Mouse (Mus musculus): ENCODE results near the gene Zfp281. TPM values are rescaled to one million over a fixed set of nuclear protein-coding genes. Genes with fewer than 3 reads are reported as not detected.

Gene Zfp281
- total RNA-seq, 4 experiments from 2014 or later: 7.5 to 12.3 (median 9.4) TPM

DNA sequence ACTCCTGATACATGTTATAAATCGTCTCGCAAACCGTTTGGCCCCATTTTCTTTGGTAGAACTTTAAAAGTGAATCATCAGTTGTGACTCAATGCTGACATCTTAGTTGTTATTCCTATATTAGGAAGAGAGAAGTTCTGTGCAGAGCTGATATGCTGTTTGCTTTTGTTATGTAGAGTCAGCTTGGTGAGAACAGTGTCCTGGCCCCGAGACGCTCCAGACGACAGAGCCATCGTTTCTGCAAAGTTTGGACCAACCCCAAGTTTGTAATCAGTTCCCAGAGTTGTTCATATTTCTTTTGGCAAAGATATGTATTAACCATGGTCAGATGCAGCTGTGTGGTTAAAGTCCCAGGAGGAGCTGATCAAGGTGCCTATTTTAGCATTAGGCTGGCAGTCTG lies 31.9 kb downstream of the Zfp281 start:
- no peak for DNase-seq (ENCODE audit: low spot score in 2 of 2)

DNA sequence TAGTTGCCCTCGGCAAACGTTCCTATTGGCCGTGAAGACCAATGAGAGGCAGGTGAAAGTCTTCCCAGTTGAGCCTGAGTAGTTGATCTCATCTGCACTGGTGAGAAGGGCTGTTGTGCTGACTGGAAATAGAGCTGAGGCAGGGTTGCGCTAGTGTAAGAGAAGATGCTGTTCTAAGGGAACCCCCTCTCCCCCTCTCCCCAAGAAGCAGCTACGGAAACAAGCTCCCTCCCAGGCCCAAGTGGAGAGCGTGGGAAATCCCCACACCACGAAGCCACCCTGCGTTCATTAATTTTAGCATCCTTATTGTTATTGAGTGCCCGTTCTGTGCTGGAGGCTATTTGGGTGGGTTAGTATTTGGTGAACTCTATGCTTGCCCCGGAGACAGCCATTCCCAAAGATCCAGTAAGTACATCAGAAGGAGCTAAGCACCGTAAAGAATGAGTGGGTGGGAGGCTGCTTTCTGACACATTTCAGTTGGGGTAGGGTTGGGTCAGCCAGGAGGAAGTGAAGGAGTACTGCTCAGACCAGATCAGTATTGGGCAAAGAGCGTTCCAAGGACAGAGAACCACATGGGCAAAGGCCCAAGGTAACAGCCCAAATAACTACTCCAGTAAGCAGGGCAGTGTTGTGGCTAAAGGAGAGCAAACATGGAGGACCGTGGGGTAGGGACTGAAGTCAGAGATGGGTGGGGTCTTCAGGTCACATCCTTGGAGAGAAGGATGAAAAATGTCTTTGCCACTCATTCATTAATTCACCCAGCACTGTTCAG lies 33.9 kb downstream of the Zfp281 start:
- DNase-seq (ENCODE audit: low spot score in 2 of 2): no peak

DNA sequence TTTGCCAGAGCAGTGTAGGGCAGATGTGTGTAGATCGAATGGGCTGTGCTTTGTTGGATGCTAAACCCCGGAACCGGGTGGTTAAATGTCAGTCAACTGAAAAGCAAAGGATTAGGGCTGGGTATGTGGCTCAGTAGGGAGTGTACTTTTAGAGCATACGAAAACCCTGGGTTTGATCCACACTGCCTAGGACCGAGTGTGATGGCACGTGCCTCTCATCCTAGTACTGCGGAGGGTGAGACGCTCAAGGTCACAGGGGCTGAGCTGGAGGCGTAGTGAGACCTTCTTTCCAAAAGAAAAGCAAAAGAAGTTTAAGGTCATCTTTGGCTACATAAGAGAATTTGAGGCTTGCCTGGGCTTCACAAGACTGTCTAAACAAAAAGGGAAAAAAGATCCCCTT lies 34.6 kb downstream of the Zfp281 start:
- no peak for DNase-seq (ENCODE audit: low spot score in 2 of 2)

- no peak for DNase-seq (ENCODE audit: low spot score in 2 of 2)
Measured at GRCm38 (mm10) chr1:136659917-136660316, 35.2 kb downstream of the Zfp281 start.

- DNase-seq (ENCODE audit: low spot score in 2 of 2): no peak
Measured at GRCm38 (mm10) chr1:136661511-136661910, 36.8 kb downstream of the Zfp281 start.

- no peak for DNase-seq (ENCODE audit: low spot score in 2 of 2)
Measured at GRCm38 (mm10) chr1:136661939-136662563, 37.4 kb downstream of the Zfp281 start.

DNA sequence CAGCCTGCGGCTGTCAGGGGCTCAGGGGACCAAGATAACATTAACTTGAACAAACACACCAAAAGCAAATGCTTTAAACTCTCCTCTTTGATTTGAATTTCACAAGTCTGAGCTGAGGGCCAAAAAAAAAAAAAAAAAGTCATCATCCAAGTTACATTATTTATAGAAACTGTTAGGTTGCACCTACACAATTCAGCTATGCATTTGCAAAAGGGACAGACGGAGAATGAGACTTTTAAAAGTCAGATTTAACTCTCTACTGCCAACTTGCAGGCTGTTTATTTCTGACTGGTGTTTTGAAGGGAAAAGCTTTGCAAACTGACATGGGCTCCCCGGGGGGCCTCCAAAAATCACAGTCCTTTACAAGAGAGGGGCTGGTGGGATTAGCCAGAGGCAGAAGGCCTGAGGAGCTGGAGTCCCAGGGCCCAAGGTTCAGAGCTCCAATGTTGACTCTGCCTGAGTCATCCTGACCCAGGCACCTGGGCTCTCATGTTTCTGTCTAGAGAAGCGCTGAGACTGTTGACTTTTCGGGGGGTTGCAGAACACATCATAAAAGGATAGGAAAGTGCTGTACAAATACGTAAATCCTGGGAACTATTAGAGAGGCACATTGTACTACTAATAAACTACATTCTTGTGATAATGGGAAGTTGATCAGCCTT lies 40.4 kb downstream of the Zfp281 start:
- DNase-seq (ENCODE audit: low spot score in 2 of 2): no peak

DNA sequence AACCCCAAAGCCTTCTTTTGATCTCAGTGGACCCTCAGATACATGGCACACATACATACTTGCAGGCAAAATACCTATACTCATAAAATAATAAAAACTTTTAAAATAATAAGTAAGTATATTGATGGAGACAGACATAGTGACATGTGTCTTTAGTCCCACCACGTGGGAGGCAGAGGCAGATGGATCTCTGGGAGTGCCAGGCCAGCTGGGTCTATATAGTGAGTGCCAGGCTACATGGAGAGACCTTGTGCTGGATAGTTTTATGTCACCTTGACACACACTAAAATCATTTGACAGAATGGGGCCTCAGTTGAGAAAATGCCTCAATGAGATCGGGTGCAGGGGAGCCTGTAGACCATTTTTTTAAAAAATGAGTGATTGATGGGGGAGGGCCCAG lies 41.8 kb downstream of the Zfp281 start:
- DNase-seq (ENCODE audit: low spot score in 2 of 2): no peak

- DNase-seq (ENCODE audit: low spot score in 2 of 2): no peak
Measured at GRCm38 (mm10) chr1:136669926-136670325, 45.2 kb downstream of the Zfp281 start.

- DNase-seq (ENCODE audit: low spot score in 2 of 2): no peak
Measured at GRCm38 (mm10) chr1:136670421-136670820, 45.7 kb downstream of the Zfp281 start.

DNA sequence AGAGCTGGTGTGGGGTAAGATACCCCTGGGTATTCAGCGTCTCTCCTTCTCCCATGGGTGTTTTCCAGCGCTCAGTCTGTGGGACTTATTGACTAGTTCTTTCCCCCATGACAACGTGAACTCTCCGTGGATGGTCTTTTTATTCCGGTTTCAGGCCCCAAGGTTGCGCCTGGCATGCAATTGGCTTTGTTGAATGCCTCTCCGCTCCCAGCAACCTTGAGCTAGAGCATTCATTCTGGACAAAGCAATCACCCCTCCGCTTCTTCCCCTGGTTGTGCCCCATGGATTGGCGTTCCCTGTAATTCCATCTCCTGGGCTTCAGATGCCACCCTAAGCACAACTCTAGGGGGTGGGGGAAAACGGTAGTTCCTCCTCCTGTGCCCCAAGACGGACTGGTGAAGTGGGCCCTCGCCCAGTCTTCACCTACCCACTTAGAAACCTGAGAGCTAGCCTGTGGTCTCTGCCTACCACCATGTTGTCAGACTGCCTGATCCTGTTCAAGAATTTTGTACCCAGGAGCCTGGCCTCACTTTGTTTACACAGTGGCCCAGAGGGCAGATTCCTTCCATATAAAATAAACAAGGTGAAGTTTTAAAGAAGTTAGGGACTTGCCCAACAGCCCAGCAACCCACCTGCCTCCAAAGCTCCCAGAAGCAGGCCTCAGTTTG lies 47.2 kb downstream of the Zfp281 start:
- DNase-seq (ENCODE audit: low spot score in 2 of 2): no peak

DNA sequence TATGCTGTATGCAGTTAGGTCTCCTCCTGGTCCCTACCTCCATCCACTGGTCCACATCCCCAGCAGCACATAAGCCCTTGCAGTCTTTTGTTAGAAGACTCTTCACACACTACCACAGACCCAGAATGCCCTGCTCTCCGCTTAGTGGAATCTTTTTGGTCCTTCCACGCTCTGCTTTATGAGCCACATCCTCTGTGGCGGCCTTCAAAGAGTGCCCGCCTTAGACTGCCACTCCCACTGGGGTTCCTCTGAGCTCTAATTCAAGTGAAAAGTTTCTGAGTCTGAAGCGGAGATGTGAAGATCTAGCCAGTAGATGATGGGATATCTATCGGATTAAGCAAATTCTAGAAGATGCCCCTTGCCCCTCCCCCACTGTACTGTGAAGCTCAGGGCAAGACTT lies 47.9 kb downstream of the Zfp281 start:
- DNase-seq (ENCODE audit: low spot score in 2 of 2): no peak

GRCm38 (mm10) chr1:136673293-136673692 lies 48.6 kb downstream of the Zfp281 start:
- DNase-seq (ENCODE audit: low spot score in 2 of 2): no peak

GRCm38 (mm10) chr1:136674548-136675455 lies 50.1 kb downstream of the Zfp281 start:
- DNase-seq (ENCODE audit: low spot score in 2 of 2): no peak

DNA sequence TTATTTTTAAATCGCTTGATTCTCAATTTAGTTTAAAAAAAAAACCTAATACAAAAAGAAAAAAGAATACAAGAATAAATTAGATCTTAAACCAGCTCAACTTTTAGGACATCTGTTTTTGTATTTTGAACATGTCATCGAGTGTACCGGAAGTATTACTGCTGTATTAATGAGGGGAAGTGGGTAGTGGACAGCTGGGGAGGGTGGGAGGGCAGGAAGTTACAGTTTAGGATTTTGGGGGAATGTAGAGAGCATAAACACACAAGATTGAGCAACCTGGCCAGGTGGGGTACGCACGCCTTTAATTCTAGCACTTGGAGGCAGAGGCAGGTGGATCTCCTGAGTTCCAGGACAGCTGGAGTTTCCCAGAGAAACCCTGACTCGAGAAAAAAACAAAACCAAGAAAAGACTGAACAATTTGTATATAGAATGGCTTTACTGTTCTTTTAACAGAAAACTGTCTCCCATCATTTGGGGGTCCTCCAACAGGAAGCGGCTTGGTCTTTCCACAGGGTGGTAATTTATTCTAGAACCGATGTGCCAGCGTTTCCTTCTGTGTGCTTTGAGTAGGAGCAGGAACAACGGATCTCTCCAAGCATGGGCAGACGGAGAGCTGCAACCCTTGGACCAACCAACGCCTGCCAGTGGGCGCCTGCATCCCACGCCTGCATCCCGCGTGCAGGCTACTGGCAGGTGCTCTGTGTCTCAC lies 51.2 kb downstream of the Zfp281 start:
- DNase-seq (ENCODE audit: low spot score in 2 of 2): no peak

GRCm38 (mm10) chr1:136676445-136676755 lies 51.7 kb downstream of the Zfp281 start:
- DNase-seq (ENCODE audit: low spot score in 2 of 2): no peak

DNA sequence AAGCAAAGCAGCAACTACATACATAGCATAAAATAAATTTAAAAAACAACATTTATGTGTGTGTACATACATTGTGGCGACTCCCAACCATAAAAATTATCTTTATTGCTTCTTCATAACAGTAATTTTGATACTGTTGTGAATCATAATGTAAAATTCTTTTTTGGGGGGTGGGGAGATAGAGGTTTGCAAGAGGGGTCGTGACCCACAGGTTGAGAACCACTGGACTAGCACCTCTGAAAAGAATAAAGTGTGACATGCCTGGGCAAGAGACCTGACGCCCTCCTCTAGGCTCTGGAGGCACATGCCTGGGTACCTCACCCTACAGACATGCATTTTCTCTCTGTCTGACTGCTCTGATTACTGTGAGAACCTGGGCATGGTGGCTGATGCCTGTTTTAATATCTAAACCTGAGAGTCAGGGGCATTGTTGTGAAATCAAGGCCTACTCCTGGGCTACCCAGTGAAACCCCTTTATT lies 53.2 kb downstream of the Zfp281 start:
- DNase-seq (ENCODE audit: low spot score in 2 of 2): no peak

DNA sequence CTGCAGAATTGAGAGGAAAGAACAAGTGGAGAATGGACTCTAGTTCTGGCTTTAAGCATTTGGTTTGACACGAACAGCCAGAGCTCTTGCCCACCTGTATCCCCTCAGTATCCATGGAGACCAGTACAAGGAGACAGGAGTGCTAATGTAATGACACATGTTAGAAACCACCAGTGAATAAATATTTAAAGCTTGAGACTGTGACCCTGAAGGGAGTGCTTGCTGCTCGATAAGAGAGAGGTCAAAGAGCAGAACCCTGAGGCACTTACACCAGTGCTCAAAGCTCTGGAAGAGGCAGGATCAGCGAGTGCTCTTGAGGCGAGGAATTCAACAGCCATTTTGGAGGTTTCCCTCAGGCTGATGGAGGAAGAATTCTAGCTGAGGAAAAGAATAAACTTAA lies 54.1 kb downstream of the Zfp281 start:
- DNase-seq (ENCODE audit: low spot score in 2 of 2): no peak
